Mouse (Mus musculus): ENCODE results near the gene Tmem252. TPM values are rescaled to one million over a fixed set of nuclear protein-coding genes. Genes with fewer than 3 reads are reported as not detected.

Gene Tmem252
- polyA plus RNA-seq, 1 experiment from 2014 or later = 0.97 TPM

Other genes with a start within 250 kb of the Tmem252 start
- gene Fam122a, start 196.7 kb upstream of the Tmem252 start, polyA plus RNA-seq (2014; fragmentation: Nextera tagmentation; extraction: Ambion mirVana) = 41.3 and 48.2 TPM in 2 replicates
- 1.8 and 2.1 TPM in 2 replicates for gene Pip5k1b, start 118.1 kb upstream of the Tmem252 start, polyA plus RNA-seq (2014; fragmentation: Nextera tagmentation; extraction: Ambion mirVana)
- 0.25 and 0.36 TPM in 2 replicates for gene Pgm5, start 187.8 kb downstream of the Tmem252 start, polyA plus RNA-seq (2014; fragmentation: Nextera tagmentation; extraction: Ambion mirVana)
- gene Gm10053, start 201.7 kb downstream of the Tmem252 start, polyA plus RNA-seq (2014; fragmentation: Nextera tagmentation; extraction: Ambion mirVana) = 238 and 267 TPM in 2 replicates
- gene Foxd4, start 227.2 kb downstream of the Tmem252 start, polyA plus RNA-seq (2014; fragmentation: Nextera tagmentation; extraction: Ambion mirVana) = not detected in 2 replicates